Mouse (Mus musculus) stomach, adult 2 months (tissue): Measurements from ENCODE around the gene C2cd4b. TPM values are rescaled to one million over a fixed set of nuclear protein-coding genes. Genes with fewer than 3 reads are reported as not detected.

ENCODE experiments used
- polyA plus RNA-seq: library from polyadenylated mRNA; depleted of rRNA; stranded (reverse); fragments of >200 nt; gene quantifications from 2 replicates; pipeline ENCODE4 v1.2.3, GENCODE M21; 2012; rRNA removed

The C2cd4b gene
- 20.8 and 72.9 TPM in 2 replicates for polyA plus RNA-seq

GRCm38 (mm10) chr9:67759163-67759955 is at the start of gene C2cd4b:
Gene C2cd4b (plus strand): TSS chr9:67759437.

Other genes with a start within 250 kb of the C2cd4b start
- gene Tln2, start 199.7 kb upstream of the C2cd4b start, polyA plus RNA-seq: 4.7 and 4.8 TPM in 2 replicates
- gene C2cd4a, start 72.9 kb downstream of the C2cd4b start, polyA plus RNA-seq: 172 and 274 TPM in 2 replicates
- gene Vps13c, start 81.0 kb downstream of the C2cd4b start, polyA plus RNA-seq: 0.70 and 2.4 TPM in 2 replicates